Mouse (Mus musculus): ENCODE results near the gene Spata7.

DNA sequence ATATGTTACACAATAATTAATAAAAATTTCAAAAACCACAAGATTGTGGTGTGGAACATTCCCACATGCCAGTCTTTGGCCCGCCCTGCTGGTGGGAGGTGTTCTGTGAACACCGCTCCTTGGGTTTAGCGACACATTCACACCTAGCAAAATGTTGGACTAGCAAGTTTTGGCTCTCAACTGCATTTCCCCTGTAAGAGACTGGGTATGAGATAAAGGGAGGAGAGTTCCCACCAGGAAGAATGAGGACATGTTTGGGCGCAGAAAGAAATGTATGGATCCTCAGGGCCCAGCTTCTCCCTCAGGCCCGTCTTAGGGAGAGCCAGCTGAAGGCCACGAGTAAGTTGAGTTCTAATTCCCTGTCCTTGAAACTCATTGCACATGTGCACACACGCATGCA lies 34.7 kb downstream of the Spata7 start:
- TF ChIP-seq CTCF (IDR thresholded peaks at IDR 0.05; ENCODE audit: extremely low read depth, insufficient read depth, insufficient read length, insufficient replicate concordance) = no peak
- no peak for TF ChIP-seq POLR2A (IDR thresholded peaks at IDR 0.05; ENCODE audit: low read depth, low read length)
